8 mouse cellular contexts compared by ENCODE assay signal in genomic region chrX:142679502-142680250, GRCm38 (mm10). TPM values are rescaled to one million over a fixed set of nuclear protein-coding genes. Genes with fewer than 3 reads are reported as not detected.
A peak's percentile ranks its signal among the peaks of the same experiment; 100 is the strongest.
DNase-seq lines count a peak whose midpoint lies in the region; ATAC-seq and TF ChIP-seq lines count a peak whose summit lies in the region.

No protein-coding gene starts in this region.

- H3K9ac ChIP-seq in lung, embryonic 14.5 days, result peak overlapping the region; percentile 43
- H3K9ac ChIP-seq in embryonic facial prominence, embryonic 11.5 days (replicated peaks; ENCODE audit: low read length), result no peak overlapping the region; the same call in 1 of the 2 replicates
- no peak overlapping the region for H3K9ac ChIP-seq in intestine, postnatal 0 days (ENCODE audit: low read depth, low read length)
- 0 out of 2 replicates have a peak overlapping the region, but pooled peaks have one; percentile 79 for H3K9ac ChIP-seq in neural tube, embryonic 13.5 days

- TF ChIP-seq CTCF in lung, embryonic 14.5 days (IDR thresholded peaks at IDR 0.05; ENCODE audit: low read depth), result no peak
- no peak for TF ChIP-seq CTCF in intestine, postnatal 0 days (IDR thresholded peaks at IDR 0.05; ENCODE audit: low read depth)

- no peaks in the 10 kb centered on the region; the same call in 1 of the 2 replicates for H3K27me3 ChIP-seq in lung, embryonic 14.5 days (ENCODE audit: insufficient read depth, low read length)
- no peaks in the 10 kb centered on the region; the same call in 1 of the 2 replicates for H3K27me3 ChIP-seq in embryonic facial prominence, embryonic 11.5 days (ENCODE audit: control insufficient read depth, insufficient read depth, low read length)
- no peaks in the 10 kb centered on the region for H3K27me3 ChIP-seq in intestine, postnatal 0 days (replicated peaks; ENCODE audit: control insufficient read depth, insufficient read depth, low read length)
- H3K27me3 ChIP-seq in neural tube, embryonic 13.5 days, result peaks cover 46% of the 10 kb centered on the region

- peak overlapping the region; percentile 52 for H3K4me3 ChIP-seq in lung, embryonic 14.5 days (ENCODE audit: low read depth, low read length)
- H3K4me3 ChIP-seq in embryonic facial prominence, embryonic 11.5 days (ENCODE audit: low read depth, low read length), result no peak overlapping the region
- peak overlapping the region; percentile 56; the same call in 1 of the 2 replicates for H3K4me3 ChIP-seq in intestine, postnatal 0 days (ENCODE audit: low read depth, low read length)
- H3K4me3 ChIP-seq in neural tube, embryonic 13.5 days, result peak overlapping the region; percentile 57

- no peaks in the 10 kb centered on the region for H3K36me3 ChIP-seq in lung, embryonic 14.5 days (ENCODE audit: insufficient read depth)
- no peaks in the 10 kb centered on the region for H3K36me3 ChIP-seq in embryonic facial prominence, embryonic 11.5 days (replicated peaks; ENCODE audit: control insufficient read depth, insufficient read depth, low read depth, low read length)
- H3K36me3 ChIP-seq in intestine, postnatal 0 days (ENCODE audit: control insufficient read depth, insufficient read depth), result no peaks in the 10 kb centered on the region
- no peaks in the 10 kb centered on the region for H3K36me3 ChIP-seq in neural tube, embryonic 13.5 days

- no peaks in the 10 kb centered on the region for H3K9me3 ChIP-seq in lung, embryonic 14.5 days (ENCODE audit: low read depth, low read length)
- H3K9me3 ChIP-seq in embryonic facial prominence, embryonic 11.5 days (replicated peaks; ENCODE audit: control insufficient read depth, low read length), result no peaks in the 10 kb centered on the region
- H3K9me3 ChIP-seq in intestine, postnatal 0 days (ENCODE audit: control insufficient read depth), result no peaks in the 10 kb centered on the region
- H3K9me3 ChIP-seq in neural tube, embryonic 13.5 days, result no peaks in the 10 kb centered on the region

- H3K4me1 ChIP-seq in lung, embryonic 14.5 days (ENCODE audit: insufficient read depth), result no peaks in the 10 kb centered on the region
- H3K4me1 ChIP-seq in embryonic facial prominence, embryonic 11.5 days (ENCODE audit: control insufficient read depth, insufficient read depth, low read length), result no peaks in the 10 kb centered on the region
- H3K4me1 ChIP-seq in intestine, postnatal 0 days (replicated peaks; ENCODE audit: control insufficient read depth, insufficient read depth, low read length), result no peaks in the 10 kb centered on the region
- H3K4me1 ChIP-seq in neural tube, embryonic 13.5 days (replicated peaks), result peaks cover 25% of the 10 kb centered on the region

- peak overlapping the region; percentile 61 for H3K4me2 ChIP-seq in lung, embryonic 14.5 days
- no peak overlapping the region; the same call in 1 of the 2 replicates for H3K4me2 ChIP-seq in embryonic facial prominence, embryonic 11.5 days (ENCODE audit: low read depth, low read length)
- H3K4me2 ChIP-seq in intestine, postnatal 0 days (replicated peaks; ENCODE audit: low read depth), result peak overlapping the region; percentile 70
- peak overlapping the region; percentile 69 for H3K4me2 ChIP-seq in neural tube, embryonic 13.5 days

- no peak for ATAC-seq in lung, embryonic 14.5 days (ENCODE audit: insufficient read depth)
- no peak for ATAC-seq in embryonic facial prominence, embryonic 11.5 days (replicated peaks; ENCODE audit: insufficient number of reproducible peaks, low FRiP score, low TSS enrichment, low read depth)
- ATAC-seq in intestine, postnatal 0 days, result no peak
- ATAC-seq in neural tube, embryonic 13.5 days (ENCODE audit: low read depth), result no peak
- no peak for ATAC-seq in inflammation-experienced regulatory T-cells, adult 6 months

- H3K27ac ChIP-seq in lung, embryonic 14.5 days (ENCODE audit: low read depth), result peak overlapping the region; percentile 92
- peak overlapping the region; percentile 66 for H3K27ac ChIP-seq in embryonic facial prominence, embryonic 11.5 days (replicated peaks; ENCODE audit: low read depth, low read length)
- H3K27ac ChIP-seq in intestine, postnatal 0 days (ENCODE audit: low read depth, low read length), result no peak overlapping the region
- H3K27ac ChIP-seq in neural tube, embryonic 13.5 days (replicated peaks), result peak overlapping the region; percentile 90

- 41% methylated on average over 11 of the region's 11 CpGs for WGBS in lung, embryonic 14.5 days
- 38% methylated on average over 11 of the region's 11 CpGs for WGBS in embryonic facial prominence, embryonic 11.5 days
- WGBS in intestine, postnatal 0 days, result 43% methylated on average over 11 of the region's 11 CpGs
- WGBS in neural tube, embryonic 13.5 days, result 51% methylated on average over 11 of the region's 11 CpGs

- DNase-seq in lung, embryonic 14.5 days, result no peak
- no peak for DNase-seq in lung, postnatal 4 days
- DNase-seq in embryonic facial prominence, embryonic 11.5 days (ENCODE audit: low spot score), result no peak
- DNase-seq in spleen, adult 12 weeks (ENCODE audit: low spot score), result no peak
- no peak for DNase-seq in layer of hippocampus, adult 9-10 months (ENCODE audit: low spot score)

RNA-seq across cellular contexts. Expression of gene Tmem164, which starts 1.5 kb away (rescaled TPM):
- polyA plus RNA-seq in lung, embryonic 14.5 days (2014; fragmentation: Nextera tagmentation; extraction: Ambion mirVana), result 36.8 and 42.0 TPM in 2 replicates
- polyA plus RNA-seq in embryonic facial prominence, embryonic 11.5 days (2014; fragmentation: Nextera tagmentation; extraction: Ambion mirVana), result 41.1 and 42.3 TPM in 2 replicates
- 14.3 and 15.3 TPM in 2 replicates for polyA plus RNA-seq in intestine, postnatal 0 days (2015; fragmentation: Nextera tagmentation; extraction: Ambion mirVana)
- polyA plus RNA-seq in neural tube, embryonic 13.5 days (2015; fragmentation: Nextera tagmentation; extraction: Ambion mirVana), result 34.1 and 37.8 TPM in 2 replicates
- polyA plus RNA-seq in inflammation-experienced regulatory T-cells, adult 6 months (2017; shearing (Covaris generic)), result 10 to 100 TPM; 15.3 to 19.7 (median 18.9) TPM

Comparison
In these comparisons a context has a peak if more than half of its experiments do, and no peak if none do; other contexts are left out.
1. H3K9ac ChIP-seq: peak in lung, embryonic 14.5 days (single experiment) and neural tube, embryonic 13.5 days (single experiment); none in embryonic facial prominence, embryonic 11.5 days (single experiment) and intestine, postnatal 0 days (single experiment).